Mouse (Mus musculus) G1E (cell line): Measurements from ENCODE around the gene Cx3cr1. TPM values are rescaled to one million over a fixed set of nuclear protein-coding genes. Genes with fewer than 3 reads are reported as not detected.

Experiments used
- ATAC-seq: 2 replicates; pipeline ENCODE4 v1.8.0; 2016; ENCODE audit warnings: mild to moderate bottlenecking; ENCODE audit not compliant: insufficient number of reproducible peaks, poor library complexity, low FRiP score, severe bottlenecking; ENCODE audit errors: extremely low read depth
- DNase-seq: peaks from one replicate; pipeline ENCODE4 v3.0.0; 2012; ENCODE audit warnings: low spot score
- H3K27me3 ChIP-seq: 2 replicates; pipeline ENCODE4 v1.6.1; 2012; ENCODE audit warnings: mild to moderate bottlenecking, low read length, inconsistent platforms; ENCODE audit not compliant: insufficient read depth
- H3K36me3 ChIP-seq: replicated peaks from 2 replicates; pipeline ENCODE3; 2012; ENCODE audit warnings: mild to moderate bottlenecking, inconsistent platforms
- H3K4me1 ChIP-seq: 2 replicates; pipeline ENCODE4 v1.6.1; 2012; ENCODE audit warnings: low read depth, low read length, inconsistent platforms, mixed read lengths; ENCODE audit not compliant: insufficient read depth
- H3K4me3 ChIP-seq: 2 replicates; pipeline ENCODE4 v1.5.1; 2012; ENCODE audit warnings: low read depth, mild to moderate bottlenecking, inconsistent platforms, low read length, moderate library complexity, mixed read lengths
- H3K9me3 ChIP-seq: replicated peaks from 2 replicates; pipeline ENCODE4 v1.6.1; 2012; ENCODE audit warnings: inconsistent platforms
- CTCF ChIP-seq: IDR thresholded peaks from 2 replicates; pipeline ENCODE4 v1.5.1; 2012; ENCODE audit warnings: low read depth, low read length, inconsistent platforms, mixed read lengths
- GATA1 ChIP-seq: IDR thresholded peaks from 2 replicates; pipeline ENCODE4 v1.6.1; 2012; ENCODE audit warnings: borderline replicate concordance, low read length, inconsistent platforms, mixed read lengths
- GATA2 ChIP-seq: IDR thresholded peaks from 2 replicates; pipeline ENCODE4 v1.6.1; 2012; ENCODE audit warnings: low read depth, low read length, inconsistent platforms, borderline replicate concordance
- POLR2AphosphoS5 ChIP-seq: IDR thresholded peaks from 2 replicates; pipeline ENCODE4 v1.6.1; 2012; ENCODE audit warnings: low read depth, low read length, inconsistent platforms; ENCODE audit not compliant: insufficient replicate concordance
- TAL1 ChIP-seq: conservative IDR thresholded peaks from 2 replicates; pipeline ENCODE4 v1.6.1; 2012; ENCODE audit warnings: low read depth, low read length, inconsistent platforms, mixed read lengths
- polyA plus RNA-seq: library from polyadenylated mRNA; stranded (reverse); fragments of >175 nt; gene quantifications from 2 replicates; pipeline ENCODE4 v1.2.3, GENCODE M21; 2012
- total RNA-seq, 2 experiments: library from RNA; stranded (forward) in 1 of 2; stranded (reverse) in 1 of 2; fragments of 200-1000 nt in 1 of 2; fragments of >200 nt in 1 of 2; fragmentation: Nextera tagmentation in 1 of 2; gene quantifications; 2 replicates each; pipeline ENCODE4 v1.2.3; 2014 to 2017

Gene Cx3cr1
- total and polyA plus RNA-seq, 3 experiments = 0.22 TPM; not detected in 2

- peak; percentile 59 for DNase-seq
- Histone ChIP-seq H3K36me3 (peaks cover 18% of the 10 kb centered on the region), H3K27me3 (peaks cover 20% of the 10 kb centered on the region), H3K4me3 (peak overlapping the region; percentile 91), H3K9me3 (no peaks in the 10 kb centered on the region), H3K4me1 (peaks cover 75% of the 10 kb centered on the region)
- TF ChIP-seq GATA1 (no peak), CTCF (no peak), POLR2AphosphoS5 (no peak), GATA2 (no peak), TAL1 (no peak)
- ATAC-seq = peak; percentile 17
Measured at GRCm38 (mm10) chr9:119982241-119982811, 87.4 kb downstream of the Cx3cr1 start.

GRCm38 (mm10) chr9:119981183-119982179, 88.2 kb downstream of the Cx3cr1 start:
- Histone ChIP-seq H3K4me3 (peak overlapping the region; percentile 91), H3K4me1 (peaks cover 83% of the 10 kb centered on the region), H3K27me3 (peaks cover 15% of the 10 kb centered on the region), H3K9me3 (no peaks in the 10 kb centered on the region), H3K36me3 (peaks cover 18% of the 10 kb centered on the region)
- TF ChIP-seq GATA2 (no peak), GATA1 (no peak), CTCF (no peak), TAL1 (no peak)
- peak; percentile 38 for ATAC-seq
- DNase-seq = peak; percentile 74

GRCm38 (mm10) chr9:119980770-119981182, 88.9 kb downstream of the Cx3cr1 start:
- peaks cover 10% of the 10 kb centered on the region for H3K27me3 ChIP-seq
- ATAC-seq (0 out of 2 replicates have a peak, but pooled peaks have one; percentile 6), DNase-seq (no peak)
- peak overlapping the region; percentile 91; the same call in 1 of the 2 replicates for H3K4me3 ChIP-seq
- no peak for TF ChIP-seq CTCF
- TF ChIP-seq GATA2 = no peak
- no peak for TF ChIP-seq TAL1
- TF ChIP-seq GATA1 = no peak
- no peak for TF ChIP-seq POLR2AphosphoS5
- H3K36me3 ChIP-seq = peaks cover 18% of the 10 kb centered on the region
- H3K4me1 ChIP-seq = peaks cover 85% of the 10 kb centered on the region
- H3K9me3 ChIP-seq = no peaks in the 10 kb centered on the region

- ATAC-seq (no peak), DNase-seq (no peak)
- Histone ChIP-seq H3K9me3 (no peaks in the 10 kb centered on the region), H3K27me3 (peaks cover 6% of the 10 kb centered on the region; the same call in 1 of the 2 replicates), H3K4me1 (peaks cover 87% of the 10 kb centered on the region), H3K36me3 (peaks cover 25% of the 10 kb centered on the region), H3K4me3 (no peak overlapping the region; the same call in 1 of the 2 replicates)
- TF ChIP-seq CTCF (no peak), GATA2 (no peak), GATA1 (no peak), POLR2AphosphoS5 (no peak), TAL1 (no peak)
Measured at GRCm38 (mm10) chr9:119979749-119980148, 89.9 kb downstream of the Cx3cr1 start.

- no peak for DNase-seq
- H3K9me3 ChIP-seq = peaks cover 2% of the 10 kb centered on the region; the same call in 1 of the 2 replicates
- H3K36me3 ChIP-seq = peaks cover 33% of the 10 kb centered on the region
- H3K27me3 ChIP-seq = no peaks in the 10 kb centered on the region; the same call in 1 of the 2 replicates
- no peak for ATAC-seq
- TF ChIP-seq GATA1 (no peak), POLR2AphosphoS5 (no peak), CTCF (no peak), TAL1 (no peak), GATA2 (no peak)
- H3K4me3 ChIP-seq = peak overlapping the region; percentile 66; the same call in 1 of the 2 replicates
- H3K4me1 ChIP-seq = peaks cover 81% of the 10 kb centered on the region
Measured at GRCm38 (mm10) chr9:119978811-119979441, 90.8 kb downstream of the Cx3cr1 start.
